Mouse (Mus musculus) ES-E14 (cell line): ENCODE measurements around the gene Slc31a1. TPM values are rescaled to one million over a fixed set of nuclear protein-coding genes. Genes with fewer than 3 reads are reported as not detected.

Experiments used
- DNase-seq: peaks from one replicate; pipeline ENCODE4 v3.0.0-alpha.2; 2013; ENCODE audit warnings: low read depth, low spot score
- H3K27ac ChIP-seq: 2 replicates; pipeline ENCODE4 v1.5.1; 2012; ENCODE audit warnings: low read depth, mild to moderate bottlenecking, low read length, moderate library complexity, mixed read lengths; ENCODE audit not compliant: poor library complexity, insufficient read depth, severe bottlenecking
- H3K36me3 ChIP-seq: 2 replicates; pipeline ENCODE4 v1.6.1; 2012; ENCODE audit warnings: mild to moderate bottlenecking, low read length, moderate library complexity, mixed read lengths; ENCODE audit not compliant: control insufficient read depth, poor library complexity, insufficient read depth, severe bottlenecking
- H3K4me1 ChIP-seq, 2 experiments: fragments of 150-350 bp in 1 of 2; sonication (generic) in 1 of 2; 2 replicates each; pipeline ENCODE4 v1.6.1; 2012; ENCODE audit warnings: low read length in 2 of 2, mild to moderate bottlenecking in 1 of 2, mixed read lengths in 1 of 2; ENCODE audit not compliant: control insufficient read depth in 2 of 2, insufficient read depth in 2 of 2, poor library complexity in 1 of 2
- H3K4me3 ChIP-seq, 2 experiments: fragments of 150-350 bp in 1 of 2; sonication (generic) in 1 of 2; 2 replicates each; pipeline ENCODE4 v1.5.1; 2012; ENCODE audit warnings: low read length in 2 of 2, low read depth in 1 of 2, mild to moderate bottlenecking in 1 of 2, mixed read lengths in 1 of 2; ENCODE audit not compliant: insufficient read depth in 1 of 2, poor library complexity in 1 of 2, severe bottlenecking in 1 of 2
- H3K9ac ChIP-seq: 2 replicates; pipeline ENCODE4 v1.6.1; 2012; ENCODE audit warnings: low read depth, mild to moderate bottlenecking, low read length, mixed read lengths; ENCODE audit not compliant: poor library complexity, insufficient read depth, severe bottlenecking
- H3K9me3 ChIP-seq: fragments of 150-350 bp; sonication (generic); 2 replicates; pipeline ENCODE4 v1.6.1; 2012; ENCODE audit warnings: low read depth, mild to moderate bottlenecking, low read length; ENCODE audit not compliant: control insufficient read depth, insufficient read depth
- CHD2 ChIP-seq: IDR thresholded peaks from 2 replicates; pipeline ENCODE4 v1.6.1; 2014; ENCODE audit warnings: mild to moderate bottlenecking, low read depth, low read length, inconsistent platforms
- HCFC1 ChIP-seq: IDR thresholded peaks from 2 replicates; pipeline ENCODE4 v1.6.1; 2012; ENCODE audit warnings: low read length, inconsistent platforms, borderline replicate concordance; ENCODE audit not compliant: insufficient read depth
- MAFK ChIP-seq: IDR thresholded peaks from 2 replicates; pipeline ENCODE4 v1.6.1; 2014; ENCODE audit warnings: mild to moderate bottlenecking, low read depth, low read length, inconsistent platforms; ENCODE audit not compliant: insufficient read depth
- ZC3H11A ChIP-seq: IDR thresholded peaks from 2 replicates; pipeline ENCODE4 v1.6.1; 2012; ENCODE audit warnings: low read depth, mild to moderate bottlenecking, inconsistent platforms, low read length, borderline replicate concordance
- ZNF384 ChIP-seq: IDR thresholded peaks from 2 replicates; pipeline ENCODE4 v1.6.1; 2012; ENCODE audit warnings: low read depth, low read length, inconsistent platforms
- in situ Hi-C, 2 experiments: fragments of 600-800 bp; cut with MboI; formaldehyde crosslinking; loops; one replicate each; pipeline ENCODE4 v1.15.1; 2025; ENCODE audit warnings: low sequenced_read_pairs in 2 of 2, inconsistent platforms in 1 of 2; ENCODE audit not compliant: unreplicated experiment in 2 of 2
- total RNA-seq: library from RNA; depleted of rRNA; stranded (reverse); fragments of 300-350 nt; gene quantifications from 2 replicates; pipeline ENCODE4 v1.2.3, GENCODE M21; 2012

Gene Slc31a1
- total RNA-seq, 1 experiment = 27.9 TPM

DNA sequence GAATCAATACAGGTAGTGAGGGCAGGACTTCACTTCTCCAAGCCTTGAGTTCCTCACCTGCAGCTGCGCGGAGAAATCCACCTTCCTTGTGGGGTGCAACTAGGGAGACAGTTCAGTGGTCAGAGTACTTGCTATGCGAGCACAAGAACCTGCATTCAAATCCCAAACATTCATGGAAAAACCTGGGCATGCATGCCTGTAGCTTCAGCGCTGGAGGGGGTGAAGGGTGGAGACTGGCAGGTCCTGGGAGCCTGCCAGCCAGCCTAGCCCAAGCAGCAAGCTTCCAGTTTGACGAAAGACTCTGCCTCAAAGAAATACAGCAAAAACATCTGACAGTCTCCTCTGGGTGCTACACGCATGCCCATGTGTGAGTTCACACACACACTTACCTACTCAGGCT, 74.6 kb downstream of the Slc31a1 start, which contains the start of gene Rnf183:
Gene Rnf183, minus strand, starts transcription at position 172 of the 400 bp plus-strand sequence.
- in situ Hi-C loops = no loop called here
- H3K9me3 ChIP-seq = no peaks in the 10 kb centered on the region
- no peaks in the 10 kb centered on the region for H3K36me3 ChIP-seq
- DNase-seq = no peak
- TF ChIP-seq ZC3H11A (no peak), CHD2 (no peak), HCFC1 (no peak), ZNF384 (no peak), MAFK (no peak)
- H3K9ac ChIP-seq = no peak within 1 kb of the TSS
- no peak within 1 kb of the TSS for H3K4me3 ChIP-seq
- no peaks in the 10 kb centered on the region for H3K4me1 ChIP-seq
- no peak within 1 kb of the TSS for H3K27ac ChIP-seq

DNA sequence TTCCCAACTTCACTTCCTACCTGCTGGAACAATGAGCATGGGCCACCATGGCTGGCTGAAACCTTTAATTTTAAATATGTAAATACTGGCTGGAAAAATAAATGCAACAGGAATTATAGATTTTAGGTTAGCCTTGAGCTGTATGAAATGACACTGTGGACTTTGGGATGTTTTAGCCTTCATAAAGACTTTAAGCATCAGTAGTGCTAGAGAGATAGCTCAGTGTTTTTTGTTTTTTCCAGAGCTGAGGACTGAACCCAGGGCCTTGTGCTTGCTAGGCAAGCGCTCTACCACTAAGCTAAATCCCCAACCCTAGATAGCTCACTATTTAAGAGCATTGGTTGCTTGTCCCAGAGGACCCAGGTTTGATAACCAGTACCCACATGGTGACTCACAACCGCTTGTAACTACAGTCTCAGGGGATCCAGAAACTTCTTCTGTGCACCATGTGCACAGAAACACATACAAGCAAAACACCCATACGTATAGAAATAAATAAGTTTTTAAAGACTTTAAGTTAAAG, 76.8 kb downstream of the Slc31a1 start:
- in situ Hi-C loops = no loop called here
- Histone ChIP-seq H3K9ac (no peak overlapping the region), H3K4me3 (no peak overlapping the region), H3K36me3 (no peaks in the 10 kb centered on the region), H3K4me1 (no peaks in the 10 kb centered on the region), H3K9me3 (no peaks in the 10 kb centered on the region), H3K27ac (no peak overlapping the region)
- TF ChIP-seq ZC3H11A (no peak), HCFC1 (no peak), CHD2 (no peak), ZNF384 (no peak), MAFK (no peak)
- DNase-seq = no peak

DNA sequence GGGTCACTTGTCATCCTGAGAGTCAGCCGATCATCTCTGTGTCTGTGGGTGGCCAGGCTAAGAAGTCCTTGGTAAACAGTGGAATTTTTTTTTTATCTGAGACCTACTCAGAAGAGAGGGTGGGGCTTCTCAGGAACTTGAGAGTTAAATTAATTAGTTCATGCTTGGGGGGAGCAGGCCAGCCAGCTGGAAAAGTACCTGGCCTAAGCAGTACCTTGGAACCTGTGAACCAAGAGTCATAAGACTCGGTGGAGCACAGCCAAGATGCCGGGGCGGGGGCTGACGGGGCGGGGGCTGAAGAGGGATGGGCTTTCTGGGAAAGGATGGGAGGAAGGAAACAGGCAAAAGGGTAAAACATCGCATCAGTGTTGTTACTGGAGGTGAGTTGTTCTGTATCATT, 77.3 kb downstream of the Slc31a1 start:
- DNase-seq = no peak
- H3K4me1 ChIP-seq = no peaks in the 10 kb centered on the region
- H3K27ac ChIP-seq = no peak overlapping the region
- no peak overlapping the region for H3K9ac ChIP-seq
- H3K36me3 ChIP-seq = no peaks in the 10 kb centered on the region
- no peak overlapping the region for H3K4me3 ChIP-seq
- in situ Hi-C loops = no loop called here
- no peak for TF ChIP-seq ZC3H11A
- TF ChIP-seq ZNF384 = no peak
- TF ChIP-seq MAFK = no peak
- TF ChIP-seq CHD2 = no peak
- no peak for TF ChIP-seq HCFC1
- peaks cover 1% of the 10 kb centered on the region for H3K9me3 ChIP-seq

DNA sequence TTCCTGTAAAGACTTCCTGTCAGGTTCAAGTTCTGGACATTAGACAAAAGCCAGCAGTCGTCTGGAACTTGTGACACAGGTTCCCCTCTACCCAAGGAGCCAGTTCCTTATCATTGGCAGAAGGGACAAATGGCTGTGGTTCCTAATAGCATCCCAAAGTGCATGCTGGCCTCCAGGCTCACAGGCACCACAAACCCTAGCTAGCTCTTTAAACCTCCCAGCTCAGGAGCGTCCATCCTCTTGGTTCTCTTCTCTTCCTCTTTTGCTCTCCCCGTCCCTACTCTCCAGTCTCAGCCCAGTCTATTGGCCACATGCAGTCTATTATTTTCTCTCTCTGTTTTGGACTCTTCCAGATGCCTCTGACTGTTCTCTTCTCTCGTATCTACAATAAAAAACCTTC, 79.3 kb downstream of the Slc31a1 start:
- Histone ChIP-seq H3K4me3 (no peak overlapping the region), H3K9ac (no peak overlapping the region), H3K4me1 (no peaks in the 10 kb centered on the region), H3K27ac (no peak overlapping the region), H3K36me3 (no peaks in the 10 kb centered on the region), H3K9me3 (peaks cover 8% of the 10 kb centered on the region)
- no peak for DNase-seq
- no peak for TF ChIP-seq MAFK
- no peak for TF ChIP-seq CHD2
- no peak for TF ChIP-seq ZNF384
- TF ChIP-seq ZC3H11A = no peak
- no peak for TF ChIP-seq HCFC1
- in situ Hi-C loops = no loop called here

DNA sequence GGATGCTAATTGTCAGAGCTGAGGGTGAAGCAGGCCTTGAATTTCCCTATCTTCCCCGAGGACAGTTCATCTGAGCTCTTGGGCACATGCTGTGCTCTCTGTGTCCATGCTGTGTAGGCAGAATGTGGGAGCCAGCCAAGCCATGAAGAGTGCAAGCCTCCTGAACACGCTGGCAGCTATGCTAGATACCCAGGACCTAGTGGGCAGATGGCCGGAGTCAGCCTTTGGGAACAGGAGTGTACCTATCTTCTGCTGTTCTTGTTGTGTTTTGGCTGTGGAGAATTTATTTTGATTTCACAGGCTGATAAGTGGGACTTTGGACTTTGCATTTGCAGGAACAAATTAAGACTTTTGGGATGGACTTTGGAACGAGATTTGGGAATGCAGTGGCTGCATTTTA, 80.0 kb downstream of the Slc31a1 start:
- no peak for DNase-seq
- in situ Hi-C loops = no loop called here

More for the DNA sequence above, 80.0 kb downstream of the Slc31a1 start:
- no peak overlapping the region for H3K9ac ChIP-seq
- no peaks in the 10 kb centered on the region for H3K36me3 ChIP-seq
- no peaks in the 10 kb centered on the region for H3K4me1 ChIP-seq
- H3K27ac ChIP-seq = no peak overlapping the region
- peaks cover 8% of the 10 kb centered on the region for H3K9me3 ChIP-seq
- H3K4me3 ChIP-seq = no peak overlapping the region
- TF ChIP-seq ZC3H11A (no peak), HCFC1 (no peak), ZNF384 (no peak), MAFK (no peak), CHD2 (no peak)
